Mouse (Mus musculus) adrenal gland, postnatal 25 days (tissue): ENCODE measurements around the gene Dph1. TPM values are rescaled to one million over a fixed set of nuclear protein-coding genes. Genes with fewer than 3 reads are reported as not detected.

Source experiments
- DNase-seq: peaks from one replicate; pipeline ENCODE4 v3.0.0; 2021; ENCODE audit warnings: mixed read lengths
- microRNA-seq, 2 experiments: library from miRNA; unstranded; fragments of <30 nt; microRNA quantifications; one replicate each; pipeline ENCODE4 v1.2.0; 2021
- total RNA-seq: library from RNA; stranded (reverse); gene quantifications from 2 replicates; pipeline ENCODE4 v1.2.3, GENCODE M21; 2021

Gene Dph1
- total RNA-seq, 1 experiment from 2014 or later: 29.2 TPM

DNA sequence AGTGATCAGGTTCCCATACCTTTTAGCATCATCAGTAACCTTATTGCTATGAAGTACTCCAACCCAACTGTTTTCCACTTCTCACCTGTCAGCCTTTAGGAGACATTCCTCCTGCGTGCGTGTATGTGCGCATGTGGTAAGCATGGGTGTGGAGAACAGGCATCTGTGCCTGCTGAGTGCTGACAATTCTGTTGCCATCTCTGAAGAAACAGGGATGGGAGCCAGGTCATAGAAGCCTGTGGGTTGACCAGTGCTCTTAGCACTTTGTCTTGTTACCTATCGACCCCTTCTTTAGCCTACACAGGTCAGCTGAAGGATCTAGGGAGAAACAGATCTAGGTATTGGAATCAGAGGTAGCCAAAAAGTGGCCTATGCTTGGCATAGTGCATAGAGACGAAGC lies 57.6 kb downstream of the Dph1 start:
- DNase-seq: no peak

DNA sequence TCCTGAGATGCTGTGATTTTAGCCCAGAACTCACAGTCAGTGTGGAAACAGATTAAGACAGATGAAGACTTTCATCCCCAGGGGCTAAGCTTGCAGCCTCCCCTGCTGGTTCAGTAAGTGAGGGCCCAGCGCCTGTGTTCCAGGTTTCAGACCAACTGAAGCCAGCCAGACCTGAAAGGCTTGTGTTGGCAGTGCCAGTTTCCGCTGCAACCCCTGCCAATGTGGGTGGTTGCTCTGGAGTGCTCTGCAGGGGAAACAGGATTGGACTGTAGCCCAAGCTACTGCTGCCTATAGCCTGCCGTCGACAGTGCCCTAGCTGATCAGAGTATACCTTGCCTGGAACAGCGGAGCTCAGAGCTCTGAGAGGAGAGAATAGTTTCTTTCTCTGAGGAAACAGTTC lies 58.8 kb downstream of the Dph1 start:
- peak; percentile 45 for DNase-seq

DNA sequence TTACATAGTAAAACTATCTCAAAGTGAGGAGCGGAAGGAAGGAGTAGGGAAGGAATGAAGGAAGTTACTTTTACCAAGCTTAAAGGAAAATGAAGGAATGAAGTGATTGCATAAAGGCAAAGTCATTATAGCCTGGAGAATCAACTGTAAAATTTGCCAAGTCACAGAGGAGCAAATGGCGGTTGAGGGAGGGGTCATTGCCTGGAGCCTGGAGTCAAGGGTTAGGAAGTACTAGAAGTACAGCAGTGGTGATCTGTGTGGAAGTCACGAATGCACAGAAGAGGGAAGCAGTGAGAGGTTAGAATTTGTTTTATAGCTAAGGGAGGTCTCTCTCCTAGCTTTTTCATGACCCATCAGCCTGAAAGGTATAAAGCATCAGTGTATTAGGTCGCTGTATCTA lies 59.7 kb downstream of the Dph1 start:
- DNase-seq: no peak

GRCm38 (mm10) chr11:75129481-75129880 lies 61.6 kb downstream of the Dph1 start:
- no peak for DNase-seq

Small RNAs within 50 kb of the gene (microRNA-seq; reads per million reads assigned to microRNA genes)
- gene Mir132 (703 to 856 reads per million in 2 experiments), gene Mir212 (56.9 to 70.1 reads per million in 2 experiments)

Other genes with a start within 250 kb of the Dph1 start
- gene Hic1, start 21.7 kb downstream of the Dph1 start, total RNA-seq: 7.3 and 9.9 TPM in 2 replicates
- 22.4 and 23.9 TPM in 2 replicates for gene Ovca2, start 12.4 kb downstream of the Dph1 start, total RNA-seq
- 37.8 and 42.2 TPM in 2 replicates for gene Rtn4rl1, start 2.5 kb upstream of the Dph1 start, total RNA-seq
- 45.4 and 59.6 TPM in 2 replicates for gene Rpa1, start 157.1 kb upstream of the Dph1 start, total RNA-seq
- 7.0 and 9.3 TPM in 2 replicates for gene Smyd4, start 157.2 kb upstream of the Dph1 start, total RNA-seq
- gene Serpinf1, start 231.5 kb upstream of the Dph1 start, total RNA-seq: 12.4 and 23.9 TPM in 2 replicates
- 7.7 TPM in 1 of 2 replicates, not detected in the other for gene Serpinf2, start 248.3 kb upstream of the Dph1 start, total RNA-seq